Mouse (Mus musculus): Measurements from ENCODE around the gene Slc25a19. TPM values are rescaled to one million over a fixed set of nuclear protein-coding genes. Genes with fewer than 3 reads are reported as not detected.

Slc25a19 gene
- polyA plus RNA-seq, 1 experiment, result 23.0 TPM

GRCm38 (mm10) chr11:115606733-115607132 lies 21.4 kb downstream of the Slc25a19 start:
- H3K4me3 ChIP-seq (replicated peaks; ENCODE audit: control insufficient read depth, low read depth, low read length), result no peak overlapping the region
- H3K4me1 ChIP-seq (ENCODE audit: control insufficient read depth, insufficient read depth, low read length), result peaks cover 3% of the 10 kb centered on the region
- TF ChIP-seq POLR2A (IDR thresholded peaks at IDR 0.05; ENCODE audit: borderline replicate concordance, control insufficient read depth, low read depth, low read length), result no peak
- TF ChIP-seq CTCF (IDR thresholded peaks at IDR 0.05; ENCODE audit: control insufficient read depth, insufficient read depth, low read length), result no peak
- 93% methylated on average over 18 of the region's 18 CpGs for WGBS
- no peak overlapping the region for H3K27ac ChIP-seq (ENCODE audit: control insufficient read depth, insufficient read depth, low read depth, low read length, poor library complexity)

GRCm38 (mm10) chr11:115604304-115604696 lies 23.8 kb downstream of the Slc25a19 start:
- WGBS, result under 1% methylated on average over 26 of the region's 26 CpGs
- Histone ChIP-seq H3K4me1 (ENCODE audit: control insufficient read depth, insufficient read depth, low read length) (peaks cover 9% of the 10 kb centered on the region), H3K4me3 (replicated peaks; ENCODE audit: control insufficient read depth, low read depth, low read length) (peak overlapping the region; percentile 98), H3K27ac (ENCODE audit: control insufficient read depth, insufficient read depth, low read depth, low read length, poor library complexity) (peak overlapping the region; percentile 96)
- TF ChIP-seq CTCF (IDR thresholded peaks at IDR 0.05; ENCODE audit: control insufficient read depth, insufficient read depth, low read length), result no peak
- no peak for TF ChIP-seq POLR2A (IDR thresholded peaks at IDR 0.05; ENCODE audit: borderline replicate concordance, control insufficient read depth, low read depth, low read length)

GRCm38 (mm10) chr11:115603476-115604303 lies 24.4 kb downstream of the Slc25a19 start, which contains the start of the genes Mrps7 and Gga3:
TSS of gene Mrps7 (plus strand) at chr11:115603925.
TSS of gene Gga3 (minus strand) at chr11:115604051.
- Histone ChIP-seq H3K27ac (ENCODE audit: control insufficient read depth, insufficient read depth, low read depth, low read length, poor library complexity) (peak within 1 kb of the TSS; percentile 96), H3K4me3 (replicated peaks; ENCODE audit: control insufficient read depth, low read depth, low read length) (peak within 1 kb of the TSS; percentile 98), H3K4me1 (ENCODE audit: control insufficient read depth, insufficient read depth, low read length) (peaks cover 9% of the 10 kb centered on the region)
- TF ChIP-seq POLR2A (IDR thresholded peaks at IDR 0.05; ENCODE audit: borderline replicate concordance, control insufficient read depth, low read depth, low read length) (peak; percentile 67), CTCF (IDR thresholded peaks at IDR 0.05; ENCODE audit: control insufficient read depth, insufficient read depth, low read length) (no peak; the same call in 1 of the 2 replicates)
- WGBS, result under 1% methylated on average over 93 of the region's 93 CpGs

GRCm38 (mm10) chr11:115603128-115603475 lies 25.0 kb downstream of the Slc25a19 start:
- H3K4me1 ChIP-seq (ENCODE audit: control insufficient read depth, insufficient read depth, low read length), result peaks cover 10% of the 10 kb centered on the region
- WGBS, result 3% methylated on average over 15 of the region's 15 CpGs
- TF ChIP-seq CTCF (IDR thresholded peaks at IDR 0.05; ENCODE audit: control insufficient read depth, insufficient read depth, low read length) (no peak), POLR2A (IDR thresholded peaks at IDR 0.05; ENCODE audit: borderline replicate concordance, control insufficient read depth, low read depth, low read length) (no peak)
- peak overlapping the region; percentile 98 for H3K4me3 ChIP-seq (replicated peaks; ENCODE audit: control insufficient read depth, low read depth, low read length)
- peak overlapping the region; percentile 96 for H3K27ac ChIP-seq (ENCODE audit: control insufficient read depth, insufficient read depth, low read depth, low read length, poor library complexity)

- WGBS, result 10% methylated on average over 4 of the region's 4 CpGs
- Histone ChIP-seq H3K4me1 (ENCODE audit: control insufficient read depth, insufficient read depth, low read length) (peaks cover 10% of the 10 kb centered on the region), H3K27ac (ENCODE audit: control insufficient read depth, insufficient read depth, low read depth, low read length, poor library complexity) (no peak overlapping the region; the same call in 1 of the 2 replicates), H3K4me3 (replicated peaks; ENCODE audit: control insufficient read depth, low read depth, low read length) (no peak overlapping the region)
- TF ChIP-seq CTCF (IDR thresholded peaks at IDR 0.05; ENCODE audit: control insufficient read depth, insufficient read depth, low read length) (no peak), POLR2A (IDR thresholded peaks at IDR 0.05; ENCODE audit: borderline replicate concordance, control insufficient read depth, low read depth, low read length) (no peak)
Measured at GRCm38 (mm10) chr11:115601174-115601573, 26.9 kb downstream of the Slc25a19 start.

- 78% methylated on average over 15 of the region's 15 CpGs for WGBS
- H3K4me1 ChIP-seq (ENCODE audit: control insufficient read depth, insufficient read depth, low read length), result peaks cover 10% of the 10 kb centered on the region
- TF ChIP-seq CTCF (IDR thresholded peaks at IDR 0.05; ENCODE audit: control insufficient read depth, insufficient read depth, low read length) (no peak), POLR2A (IDR thresholded peaks at IDR 0.05; ENCODE audit: borderline replicate concordance, control insufficient read depth, low read depth, low read length) (no peak)
- no peak overlapping the region for H3K27ac ChIP-seq (ENCODE audit: control insufficient read depth, insufficient read depth, low read depth, low read length, poor library complexity)
- H3K4me3 ChIP-seq (replicated peaks; ENCODE audit: control insufficient read depth, low read depth, low read length), result no peak overlapping the region
Measured at GRCm38 (mm10) chr11:115600743-115601142, 27.4 kb downstream of the Slc25a19 start.

- Histone ChIP-seq H3K27ac (ENCODE audit: control insufficient read depth, insufficient read depth, low read depth, low read length, poor library complexity) (no peak overlapping the region), H3K4me3 (replicated peaks; ENCODE audit: control insufficient read depth, low read depth, low read length) (no peak overlapping the region), H3K4me1 (ENCODE audit: control insufficient read depth, insufficient read depth, low read length) (peaks cover 10% of the 10 kb centered on the region)
- 80% methylated on average over 7 of the region's 7 CpGs for WGBS
- TF ChIP-seq POLR2A (IDR thresholded peaks at IDR 0.05; ENCODE audit: borderline replicate concordance, control insufficient read depth, low read depth, low read length) (no peak), CTCF (IDR thresholded peaks at IDR 0.05; ENCODE audit: control insufficient read depth, insufficient read depth, low read length) (no peak)
Measured at GRCm38 (mm10) chr11:115599722-115600121, 28.4 kb downstream of the Slc25a19 start.

- no peak for TF ChIP-seq POLR2A (IDR thresholded peaks at IDR 0.05; ENCODE audit: borderline replicate concordance, control insufficient read depth, low read depth, low read length)
- H3K4me3 ChIP-seq (replicated peaks; ENCODE audit: control insufficient read depth, low read depth, low read length), result no peak overlapping the region
- peaks cover 10% of the 10 kb centered on the region for H3K4me1 ChIP-seq (ENCODE audit: control insufficient read depth, insufficient read depth, low read length)
- 42% methylated on average over 4 of the region's 4 CpGs for WGBS
- H3K27ac ChIP-seq (ENCODE audit: control insufficient read depth, insufficient read depth, low read depth, low read length, poor library complexity), result no peak overlapping the region
Measured at GRCm38 (mm10) chr11:115598309-115598708, 29.8 kb downstream of the Slc25a19 start.

Data from bone marrow, adult 2 months (tissue).